Mouse (Mus musculus): Measurements from ENCODE around the gene Dmrtc2. TPM values are rescaled to one million over a fixed set of nuclear protein-coding genes. Genes with fewer than 3 reads are reported as not detected.

Dmrtc2 gene
- total RNA-seq (2023): not detected in 2 replicates

DNA sequence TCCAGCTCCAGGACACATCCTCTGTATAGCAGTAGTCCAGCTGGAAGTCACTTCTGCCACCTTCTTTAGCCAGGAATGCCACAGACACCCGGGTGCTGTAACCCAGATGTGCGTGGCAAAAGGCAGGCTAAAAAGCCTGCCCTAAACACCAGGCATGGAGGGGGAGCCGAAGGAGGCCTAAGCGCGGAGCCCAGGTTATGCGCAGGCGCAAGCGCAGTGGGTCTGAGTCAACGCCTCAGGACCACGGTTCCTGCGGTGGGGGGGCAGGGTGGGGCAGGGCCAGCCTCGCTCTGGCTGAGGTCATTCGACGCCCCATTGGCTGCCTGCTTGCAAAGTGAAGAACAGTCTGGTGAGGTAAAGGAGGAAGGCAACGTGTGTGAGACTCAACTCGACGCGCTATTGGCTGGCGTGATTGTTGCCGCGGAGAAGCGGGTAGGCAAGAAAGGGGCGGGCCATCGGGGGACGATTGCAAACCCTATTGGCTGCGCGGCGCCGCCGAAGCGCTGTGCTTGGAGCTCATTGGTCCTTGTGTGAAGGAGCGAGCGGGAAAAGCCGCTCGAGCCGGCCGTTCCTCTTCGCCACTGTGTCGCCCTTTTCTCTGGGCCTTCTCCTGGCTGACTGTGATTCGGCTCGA is at the start of gene Dmrtc2, which contains the start of gene Lypd4:
Gene Dmrtc2 (plus strand): TSS at position 526 of the 634 bp plus-strand sequence.
Gene Lypd4 (minus strand): TSS at position 410 of the 634 bp plus-strand sequence.

DNA sequence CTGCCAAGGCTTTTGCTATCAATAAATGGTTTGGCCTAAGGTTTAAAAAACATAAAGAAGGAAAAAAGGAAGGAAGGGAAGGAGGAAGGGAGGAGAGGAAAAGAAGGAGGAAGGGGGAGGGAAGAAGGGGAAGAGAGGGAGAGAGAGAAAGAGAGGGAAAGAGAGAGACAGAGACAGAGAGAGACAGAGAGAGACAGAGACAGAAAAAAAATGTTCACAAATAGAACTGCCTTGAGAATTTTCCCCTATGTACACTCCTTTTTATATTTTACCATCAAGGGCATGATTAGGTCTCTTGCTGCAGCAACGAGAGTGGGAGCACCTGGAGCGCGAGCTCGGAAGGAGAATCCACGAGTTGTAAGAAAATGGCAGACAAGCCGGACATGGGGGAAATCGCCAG is 7.9 kb upstream of the Dmrtc2 start, which contains the start of gene Gm9844:
Gene Gm9844 (plus strand): TSS at position 301 of the 400 bp plus-strand sequence.

DNA sequence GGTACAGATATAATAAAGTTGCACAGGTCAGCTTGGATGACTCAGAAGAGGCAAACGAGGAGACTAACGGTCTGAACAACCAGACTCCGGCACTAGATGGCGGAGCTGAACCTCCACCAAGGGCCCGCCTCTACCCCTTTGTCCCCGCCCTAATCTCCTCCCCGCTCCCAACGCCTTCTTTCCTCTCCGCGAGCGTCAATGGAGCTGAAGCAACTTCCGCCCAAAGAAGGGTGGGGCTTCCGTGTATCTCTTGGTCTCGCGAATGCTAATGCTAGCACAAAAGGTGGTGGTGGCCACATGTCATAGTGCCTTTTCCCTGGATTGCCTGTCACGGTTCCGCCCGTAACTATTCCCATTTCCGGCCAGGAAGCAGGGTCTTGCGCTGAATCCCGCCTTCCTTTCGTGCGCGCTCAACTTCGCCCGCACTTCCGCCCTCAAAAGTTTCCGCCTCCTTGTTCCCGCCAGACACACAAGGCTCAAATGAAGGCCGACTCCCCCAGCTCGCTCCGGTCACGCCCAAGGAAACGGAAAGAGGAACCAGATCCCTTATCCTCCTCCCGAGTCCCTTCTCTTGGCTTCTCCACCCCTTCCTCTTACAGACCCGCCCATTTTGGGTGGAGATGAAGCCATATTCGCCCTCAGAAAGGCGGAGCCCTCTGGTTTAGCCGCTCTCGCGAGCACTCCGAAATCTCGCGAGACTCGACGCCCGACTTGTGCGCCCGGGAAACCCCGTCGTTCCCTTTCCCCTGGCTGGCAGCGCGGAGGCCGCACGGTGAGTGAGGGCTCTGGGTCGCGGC is 14.2 kb downstream of the Dmrtc2 start, which contains the start of gene Rps19:
Gene Rps19 (plus strand): TSS at position 476 of the 797 bp plus-strand sequence.

DNA sequence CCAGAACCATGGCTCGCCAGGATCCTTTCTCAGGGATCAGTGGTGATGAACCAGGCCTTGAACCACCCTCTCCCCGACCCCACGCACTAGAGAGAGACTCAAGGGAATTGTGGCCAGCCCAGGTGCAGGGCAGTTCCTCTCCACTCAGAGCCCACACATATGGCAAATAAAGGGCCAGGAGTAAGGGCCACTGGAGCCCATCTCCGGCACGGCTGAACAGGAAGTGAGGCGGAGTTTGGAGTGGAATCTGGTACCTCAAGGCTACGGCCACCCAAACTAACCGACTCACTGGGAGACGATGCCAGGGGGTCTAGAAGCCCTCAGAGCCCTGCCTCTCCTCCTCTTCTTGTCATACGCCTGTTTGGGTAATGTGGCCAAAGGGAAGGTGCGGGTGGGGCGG is 27.4 kb downstream of the Dmrtc2 start, which contains the start of gene Cd79a:
Gene Cd79a (plus strand): TSS at position 158 of the 400 bp plus-strand sequence.

DNA sequence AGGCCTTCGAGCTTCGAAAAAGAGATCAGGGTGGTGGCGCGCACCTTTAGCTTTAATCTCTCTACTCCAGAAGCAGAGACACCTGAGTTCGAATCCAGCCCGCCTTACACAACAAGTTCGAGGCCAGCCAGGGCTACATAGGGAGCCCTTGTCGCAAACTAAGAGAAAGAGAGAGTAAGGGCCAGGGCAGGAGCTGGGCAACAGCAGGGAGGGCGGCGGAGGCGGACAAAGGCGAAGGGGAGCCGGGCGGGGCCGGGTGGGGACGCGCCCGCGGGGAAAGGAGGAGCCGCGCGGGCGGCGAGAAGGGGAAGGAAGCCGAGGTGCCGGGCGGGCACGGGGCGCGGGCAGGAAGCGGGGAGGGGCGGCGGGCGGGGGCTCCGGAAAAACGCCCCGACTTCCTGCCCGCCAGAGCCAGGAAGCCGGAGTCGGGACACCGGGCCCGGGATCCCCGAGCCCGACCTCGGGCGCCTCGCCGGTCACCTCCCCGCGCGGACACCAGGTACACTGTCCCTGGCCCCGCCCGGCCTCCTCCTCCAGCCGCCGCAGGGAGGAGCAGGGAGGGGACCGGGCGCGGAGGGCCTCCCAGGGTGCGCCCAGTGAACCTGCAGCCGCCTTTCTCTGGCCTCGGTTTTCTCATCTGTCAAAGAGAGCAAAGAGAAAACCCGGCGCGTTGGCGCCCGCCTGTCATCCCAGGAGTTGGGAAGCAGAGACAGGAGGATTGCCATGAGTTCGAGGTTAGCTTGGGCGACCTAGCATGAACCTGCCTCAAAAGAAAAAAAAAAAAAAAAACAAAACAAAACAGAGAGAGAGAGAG is 33.0 kb downstream of the Dmrtc2 start, which contains the start of gene Arhgef1:
Gene Arhgef1 (plus strand): TSS at position 283 of the 814 bp plus-strand sequence.

Other genes with a start within 250 kb of the Dmrtc2 start
- not detected in 2 replicates for gene Lypd3, start 233.5 kb upstream of the Dmrtc2 start, total RNA-seq (2023)
- gene Tex101, start 193.4 kb upstream of the Dmrtc2 start, total RNA-seq (2023): not detected in 2 replicates
- gene BC049730, start 160.8 kb upstream of the Dmrtc2 start, total RNA-seq (2023): 1.6 and 2.2 TPM in 2 replicates
- 5.8 and 13.4 TPM in 2 replicates for gene Gm4763, start 143.1 kb upstream of the Dmrtc2 start, total RNA-seq (2023)
- 1,275 and 1,351 TPM in 2 replicates for gene Cd177, start 109.7 kb upstream of the Dmrtc2 start, total RNA-seq (2023)
- gene Ceacam10, start 92.9 kb upstream of the Dmrtc2 start, total RNA-seq (2023): 69.9 and 84.9 TPM in 2 replicates
- gene Gm9844, start 7.8 kb upstream of the Dmrtc2 start, total RNA-seq (2023): 2.0 and 3.2 TPM in 2 replicates
- not detected in 2 replicates for gene Lypd4, start 116 bp upstream of the Dmrtc2 start, total RNA-seq (2023)
- gene Rps19, start 14.3 kb downstream of the Dmrtc2 start, total RNA-seq (2023): 415 and 552 TPM in 2 replicates
- gene Cd79a, start 27.3 kb downstream of the Dmrtc2 start, total RNA-seq (2023): 2.2 and 8.9 TPM in 2 replicates
- 564 and 862 TPM in 2 replicates for gene Arhgef1, start 32.9 kb downstream of the Dmrtc2 start, total RNA-seq (2023)
- not detected in 2 replicates for gene Gm4881, start 74.4 kb downstream of the Dmrtc2 start, total RNA-seq (2023)
- gene Rabac1, start 102.7 kb downstream of the Dmrtc2 start, total RNA-seq (2023): 138 and 148 TPM in 2 replicates
- gene Atp1a3, start 135.9 kb downstream of the Dmrtc2 start, total RNA-seq (2023): 230 and 240 TPM in 2 replicates
- 1.7 and 5.5 TPM in 2 replicates for gene Grik5, start 202.3 kb downstream of the Dmrtc2 start, total RNA-seq (2023)
- 10.4 and 11.0 TPM in 2 replicates for gene Zfp574, start 202.5 kb downstream of the Dmrtc2 start, total RNA-seq (2023)